Mouse (Mus musculus) forebrain, embryonic 15.5 days (tissue): ENCODE results near the gene Mnt. TPM values are rescaled to one million over a fixed set of nuclear protein-coding genes. Genes with fewer than 3 reads are reported as not detected.
"Not testable (repeated sequence)": the region's sequence is repeated elsewhere in the genome, so short reads cannot be mapped to it uniquely, and the experiment has no call there.

ENCODE experiments used
- ATAC-seq: fragments of 200-750 bp; cut with Nextera tagmentation; replicated peaks from 2 replicates; pipeline ENCODE4 v1.8.0; 2017; ENCODE audit warnings: mild to moderate bottlenecking, moderate TSS enrichment, moderate library complexity
- H3K27ac ChIP-seq: fragments of 300-500 bp; sonication (generic); replicated peaks from 2 replicates; pipeline ENCODE4 v1.5.1; 2015; ENCODE audit warnings: mild to moderate bottlenecking, inconsistent platforms
- H3K27me3 ChIP-seq: fragments of 300-500 bp; sonication (generic); 2 replicates; pipeline ENCODE4 v1.6.1; 2015; ENCODE audit warnings: inconsistent platforms
- H3K36me3 ChIP-seq: fragments of 300-500 bp; sonication (generic); 2 replicates; pipeline ENCODE4 v1.6.1; 2015; ENCODE audit warnings: mild to moderate bottlenecking, inconsistent platforms
- H3K4me1 ChIP-seq: fragments of 300-500 bp; sonication (generic); 2 replicates; pipeline ENCODE4 v1.6.1; 2015; ENCODE audit warnings: inconsistent platforms
- H3K4me2 ChIP-seq: fragments of 300-500 bp; sonication (generic); replicated peaks from 2 replicates; pipeline ENCODE4 v1.6.1; 2015; ENCODE audit warnings: mild to moderate bottlenecking, inconsistent platforms
- H3K4me3 ChIP-seq: fragments of 300-500 bp; sonication (generic); 2 replicates; pipeline ENCODE4 v1.5.1; 2015; ENCODE audit warnings: mild to moderate bottlenecking, inconsistent platforms
- H3K9ac ChIP-seq: fragments of 300-500 bp; sonication (generic); replicated peaks from 2 replicates; pipeline ENCODE4 v1.6.1; 2015; ENCODE audit warnings: mild to moderate bottlenecking, inconsistent platforms
- H3K9me3 ChIP-seq: fragments of 300-500 bp; sonication (generic); 2 replicates; pipeline ENCODE4 v1.6.1; 2016; ENCODE audit warnings: inconsistent platforms
- WGBS: fragments of 180-500 bp; shearing (Covaris S2); methylation state at CpG from one replicate; pipeline ENCODE4 v1.1.7; 2015; ENCODE audit warnings: mixed read lengths; 5-methylcytosine and 5-hydroxymethylcytosine counted together
- polyA plus RNA-seq: library from polyadenylated mRNA; unstranded; fragments of >200 nt; fragmentation: Nextera tagmentation; extraction: Ambion mirVana; gene quantifications from 2 replicates; pipeline ENCODE4 v1.2.1, GENCODE M21; 2015

Gene Mnt
- polyA plus RNA-seq: 10.0 and 10.1 TPM in 2 replicates

GRCm38 (mm10) chr11:74830256-74831161 lies at the start of gene Mnt:
Mnt (plus strand) TSS chr11:74830920.
- peak; percentile 94 for ATAC-seq
- Histone ChIP-seq H3K27me3 (no peaks in the 10 kb centered on the region), H3K9me3 (no peaks in the 10 kb centered on the region), H3K4me1 (peaks cover 38% of the 10 kb centered on the region), H3K9ac (peak within 1 kb of the TSS; percentile 94), H3K27ac (peak within 1 kb of the TSS; percentile 94), H3K36me3 (no peaks in the 10 kb centered on the region), H3K4me2 (peak within 1 kb of the TSS; percentile 90), H3K4me3 (peak within 1 kb of the TSS; percentile 76)
- WGBS: under 1% methylated on average over 65 of the region's 70 CpGs

GRCm38 (mm10) chr11:74792874-74793273 lies 37.8 kb upstream of the Mnt start:
- Histone ChIP-seq H3K36me3 (peaks cover 76% of the 10 kb centered on the region), H3K9ac (no peak overlapping the region), H3K4me3 (no peak overlapping the region), H3K27me3 (no peaks in the 10 kb centered on the region), H3K27ac (no peak overlapping the region), H3K4me2 (no peak overlapping the region), H3K9me3 (no peaks in the 10 kb centered on the region), H3K4me1 (no peaks in the 10 kb centered on the region)
- ATAC-seq: no peak
- 95% methylated on average over 4 of the region's 4 CpGs for whole genome bisulfite sequencing

- ATAC-seq: no peak
- Histone ChIP-seq H3K27me3 (no peaks in the 10 kb centered on the region), H3K9me3 (no peaks in the 10 kb centered on the region), H3K36me3 (peaks cover 44% of the 10 kb centered on the region), H3K4me1 (no peaks in the 10 kb centered on the region), H3K27ac (no peak overlapping the region), H3K4me3 (no peak overlapping the region), H3K9ac (no peak overlapping the region), H3K4me2 (no peak overlapping the region)
- 78% methylated on average over 4 of the region's 4 CpGs for WGBS
Observed at GRCm38 (mm10) chr11:74800658-74801057, 30.1 kb upstream of the Mnt start.

- H3K4me1 ChIP-seq: no peaks in the 10 kb centered on the region
- no peak overlapping the region for H3K27ac ChIP-seq
- no peak overlapping the region for H3K9ac ChIP-seq
- no peak for ATAC-seq
- H3K4me3 ChIP-seq: no peak overlapping the region
- 94% methylated on average over 3 of the region's 3 CpGs for WGBS
- H3K27me3 ChIP-seq: no peaks in the 10 kb centered on the region
- H3K4me2 ChIP-seq: no peak overlapping the region
- peaks cover 27% of the 10 kb centered on the region for H3K36me3 ChIP-seq
- no peaks in the 10 kb centered on the region for H3K9me3 ChIP-seq
Observed at GRCm38 (mm10) chr11:74804081-74804627, 26.6 kb upstream of the Mnt start.

- no peak for ATAC-seq
- peaks cover 27% of the 10 kb centered on the region for H3K36me3 ChIP-seq
- no peak overlapping the region for H3K4me2 ChIP-seq
- no peaks in the 10 kb centered on the region for H3K9me3 ChIP-seq
- 83% methylated on average over 6 of the region's 6 CpGs for WGBS
- H3K4me3 ChIP-seq: no peak overlapping the region
- H3K27ac ChIP-seq: peak overlapping the region; percentile 65; the same call in 1 of the 2 replicates
- no peak overlapping the region for H3K9ac ChIP-seq
- no peaks in the 10 kb centered on the region for H3K27me3 ChIP-seq
- H3K4me1 ChIP-seq: no peaks in the 10 kb centered on the region
Observed at GRCm38 (mm10) chr11:74807246-74807882, 23.4 kb upstream of the Mnt start.

- Histone ChIP-seq H3K9ac (no peak overlapping the region), H3K4me3 (no peak overlapping the region), H3K9me3 (no peaks in the 10 kb centered on the region), H3K4me2 (no peak overlapping the region), H3K36me3 (peaks cover 27% of the 10 kb centered on the region), H3K27me3 (no peaks in the 10 kb centered on the region), H3K4me1 (no peaks in the 10 kb centered on the region), H3K27ac (no peak overlapping the region)
- 95% methylated on average over 6 of the region's 6 CpGs for WGBS
- no peak for ATAC-seq
Observed at GRCm38 (mm10) chr11:74808251-74808853, 22.4 kb upstream of the Mnt start.

- no peaks in the 10 kb centered on the region for H3K9me3 ChIP-seq
- ATAC-seq: no peak
- H3K36me3 ChIP-seq: peaks cover 17% of the 10 kb centered on the region
- no peaks in the 10 kb centered on the region for H3K27me3 ChIP-seq
- H3K4me3 ChIP-seq: no peak overlapping the region
- no peak overlapping the region for H3K4me2 ChIP-seq
- H3K9ac ChIP-seq: no peak overlapping the region
- H3K4me1 ChIP-seq: no peaks in the 10 kb centered on the region
- H3K27ac ChIP-seq: no peak overlapping the region
Observed at GRCm38 (mm10) chr11:74810134-74810533, 20.6 kb upstream of the Mnt start.

GRCm38 (mm10) chr11:74811027-74811426 lies 19.7 kb upstream of the Mnt start:
- not testable (repeated sequence) for H3K4me3 ChIP-seq, H3K27ac ChIP-seq, H3K4me1 ChIP-seq, ATAC-seq, H3K9me3 ChIP-seq, H3K27me3 ChIP-seq, H3K4me2 ChIP-seq, H3K9ac ChIP-seq
- WGBS: 93% methylated on average over 3 of the region's 3 CpGs
- H3K36me3 ChIP-seq: peaks cover 12% of the 10 kb centered on the region; the same call in 1 of the 2 replicates

- 91% methylated on average over 5 of the region's 5 CpGs for WGBS
- Histone ChIP-seq H3K9me3 (no peaks in the 10 kb centered on the region), H3K4me3 (no peak overlapping the region), H3K27me3 (no peaks in the 10 kb centered on the region), H3K4me2 (no peak overlapping the region), H3K27ac (no peak overlapping the region), H3K9ac (no peak overlapping the region), H3K4me1 (no peaks in the 10 kb centered on the region), H3K36me3 (peaks cover 7% of the 10 kb centered on the region; the same call in 1 of the 2 replicates)
- no peak for ATAC-seq
Observed at GRCm38 (mm10) chr11:74811538-74811937, 19.2 kb upstream of the Mnt start.

GRCm38 (mm10) chr11:74815795-74816194 lies 14.9 kb upstream of the Mnt start:
- Histone ChIP-seq H3K4me1 (no peaks in the 10 kb centered on the region), H3K4me2 (no peak overlapping the region), H3K27ac (no peak overlapping the region), H3K36me3 (peaks cover 15% of the 10 kb centered on the region), H3K4me3 (no peak overlapping the region), H3K9me3 (no peaks in the 10 kb centered on the region), H3K9ac (no peak overlapping the region), H3K27me3 (no peaks in the 10 kb centered on the region)
- ATAC-seq: no peak

- no peaks in the 10 kb centered on the region for H3K4me1 ChIP-seq
- H3K27ac ChIP-seq: no peak overlapping the region
- H3K4me3 ChIP-seq: no peak overlapping the region
- no peak for ATAC-seq
- H3K27me3 ChIP-seq: no peaks in the 10 kb centered on the region
- no peaks in the 10 kb centered on the region for H3K9me3 ChIP-seq
- peaks cover 15% of the 10 kb centered on the region for H3K36me3 ChIP-seq
- H3K9ac ChIP-seq: no peak overlapping the region
- H3K4me2 ChIP-seq: no peak overlapping the region
- 63% methylated on average over 1 of the region's 1 CpGs for WGBS
Observed at GRCm38 (mm10) chr11:74820921-74821320, 9.8 kb upstream of the Mnt start.

GRCm38 (mm10) chr11:74821463-74821862 lies 9.3 kb upstream of the Mnt start:
- WGBS: 48% methylated on average over 1 of the region's 1 CpGs
- no peak overlapping the region for H3K27ac ChIP-seq
- H3K9me3 ChIP-seq: no peaks in the 10 kb centered on the region
- H3K36me3 ChIP-seq: peaks cover 15% of the 10 kb centered on the region
- H3K4me1 ChIP-seq: no peaks in the 10 kb centered on the region
- no peak overlapping the region for H3K4me3 ChIP-seq
- H3K9ac ChIP-seq: no peak overlapping the region
- no peaks in the 10 kb centered on the region for H3K27me3 ChIP-seq
- ATAC-seq: no peak
- no peak overlapping the region for H3K4me2 ChIP-seq
